Mouse (Mus musculus) lung, adult 2 months (tissue): ENCODE results near the gene Cntd1.
"Not testable (repeated sequence)": the region's sequence is repeated elsewhere in the genome, so short reads cannot be mapped to it uniquely, and the experiment has no call there.

Experiments used
- CTCF ChIP-seq: fragments of 200-500 bp; IDR thresholded peaks from 2 replicates; pipeline ENCODE4 v1.5.1; 2011; ENCODE audit warnings: mild to moderate bottlenecking, low read length, control low read depth; ENCODE audit not compliant: insufficient read depth
- POLR2A ChIP-seq: fragments of 200-500 bp; IDR thresholded peaks from 2 replicates; pipeline ENCODE4 v1.6.1; 2011; ENCODE audit warnings: low read depth, mild to moderate bottlenecking, control low read depth, low read length, borderline replicate concordance; ENCODE audit errors: extremely low read depth

DNA sequence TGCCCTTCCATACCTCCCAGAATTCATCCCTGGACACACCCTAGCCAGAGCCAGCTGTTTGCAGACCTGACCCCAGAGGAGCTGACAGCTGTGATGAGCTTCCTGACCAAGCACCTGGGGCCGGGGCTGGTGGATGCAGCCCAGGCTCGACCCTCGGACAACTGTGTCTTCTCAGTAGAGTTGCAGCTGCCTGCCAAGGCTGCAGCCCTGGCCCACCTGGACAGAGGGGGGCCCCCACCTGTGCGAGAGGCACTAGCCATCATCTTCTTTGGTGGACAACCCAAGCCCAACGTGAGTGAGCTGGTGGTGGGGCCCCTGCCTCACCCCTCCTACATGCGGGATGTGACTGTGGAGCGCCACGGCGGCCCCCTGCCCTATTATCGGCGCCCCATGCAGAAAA lies 46.4 kb downstream of the Cntd1 start:
- not testable (repeated sequence) for TF ChIP-seq POLR2A, CTCF
